Mouse (Mus musculus) naive thymus-derived CD4-positive, alpha-beta T cell, adult 2 months (primary cell): ENCODE measurements at regions not wholly inside any gene's neighbourhood (a gene's known extent, or its start where the extent isn't known, plus 50 kb on each side); places are given as distances from the start of the nearest gene placed in this dataset.

Experiments used
- DNase-seq: peaks from one replicate; pipeline ENCODE4 v3.0.0-alpha.2; 2011; ENCODE audit warnings: low read depth

DNA sequence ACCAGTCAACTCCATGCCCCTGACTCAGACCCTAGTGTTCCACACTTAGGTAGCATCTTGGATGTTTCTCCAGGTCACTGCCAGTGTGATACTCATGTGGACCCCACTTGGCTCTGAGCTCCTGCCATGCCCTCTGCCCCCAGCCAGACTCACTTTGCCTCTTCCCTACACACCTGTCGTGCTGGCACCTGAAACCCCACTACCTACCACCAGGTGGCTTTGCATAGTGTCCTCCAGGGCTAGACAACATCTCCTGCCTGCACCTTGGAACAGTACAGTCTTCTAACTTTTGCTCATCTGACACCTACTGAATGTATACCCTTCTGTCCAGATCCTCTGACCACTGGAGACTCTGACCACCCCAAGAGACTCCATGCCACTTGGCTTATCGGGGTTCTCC is 80.6 kb downstream of the Fam53a start:
- DNase-seq = no peak

DNA sequence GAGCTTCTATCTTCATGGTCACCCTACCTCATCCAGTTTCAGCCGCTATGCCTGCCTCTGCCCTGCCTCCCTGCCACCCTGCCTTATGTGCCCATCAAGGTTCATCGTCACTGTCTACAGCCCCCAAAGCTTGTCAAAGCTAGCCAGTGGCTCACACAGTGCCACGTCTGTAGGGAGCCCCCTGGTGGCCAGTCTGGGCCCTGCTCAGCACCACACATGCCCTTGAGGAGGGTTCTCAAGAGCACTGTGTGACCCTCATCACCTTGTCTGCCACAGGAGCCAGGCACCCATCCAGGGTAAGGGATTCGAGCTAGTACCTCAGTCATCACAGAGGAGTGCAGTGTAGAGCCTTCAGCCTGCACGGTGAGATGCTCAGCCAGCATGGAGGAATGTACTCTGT is 86.1 kb downstream of the Fam53a start:
- peak; percentile 81 for DNase-seq

DNA sequence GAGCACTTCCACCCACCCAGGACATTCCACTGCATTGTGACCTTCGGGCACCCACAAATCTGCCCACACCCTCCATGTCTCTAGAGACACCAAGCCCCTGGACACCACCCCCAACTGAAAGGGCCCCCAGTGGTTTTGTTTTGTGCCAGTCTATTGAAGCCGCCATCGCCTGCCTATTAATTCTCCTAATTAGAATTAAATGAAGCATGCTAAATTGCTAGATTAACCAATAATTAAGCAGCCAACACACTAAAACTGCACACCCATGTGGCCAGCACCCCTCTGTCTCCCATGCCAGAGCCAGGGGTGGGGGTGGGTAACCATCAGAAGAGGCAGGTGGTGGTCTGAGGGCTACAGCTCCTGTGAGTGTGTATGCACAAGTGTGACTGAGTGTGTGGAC is 86.8 kb downstream of the Fam53a start:
- no peak for DNase-seq

DNA sequence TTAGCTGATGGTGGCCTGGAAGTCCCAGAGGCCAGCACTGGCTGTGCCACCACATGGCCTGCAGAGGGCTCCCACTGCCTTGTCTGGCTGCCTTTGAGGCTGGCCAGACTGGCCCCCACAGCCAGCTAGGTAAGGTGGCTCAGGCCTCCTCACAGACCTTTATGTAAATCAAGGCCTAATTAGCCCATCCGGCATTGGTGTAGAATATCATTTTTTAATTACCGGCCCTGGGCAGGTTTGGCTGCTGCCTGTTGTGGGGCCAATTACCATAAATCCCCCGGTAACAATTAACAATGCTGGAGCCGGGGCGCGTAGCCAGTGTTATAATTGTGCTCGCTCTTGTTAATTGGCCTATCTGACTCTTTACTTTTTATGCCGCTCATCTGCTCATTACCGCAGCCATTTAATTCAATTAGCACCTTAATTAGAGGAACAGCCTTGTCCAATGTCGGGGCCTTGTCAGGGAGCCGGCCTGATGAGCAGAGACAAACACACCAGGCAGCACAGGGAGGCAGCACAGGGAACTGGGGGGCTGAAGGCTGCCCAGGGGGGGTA is 87.4 kb downstream of the Fam53a start:
- no peak for DNase-seq

DNA sequence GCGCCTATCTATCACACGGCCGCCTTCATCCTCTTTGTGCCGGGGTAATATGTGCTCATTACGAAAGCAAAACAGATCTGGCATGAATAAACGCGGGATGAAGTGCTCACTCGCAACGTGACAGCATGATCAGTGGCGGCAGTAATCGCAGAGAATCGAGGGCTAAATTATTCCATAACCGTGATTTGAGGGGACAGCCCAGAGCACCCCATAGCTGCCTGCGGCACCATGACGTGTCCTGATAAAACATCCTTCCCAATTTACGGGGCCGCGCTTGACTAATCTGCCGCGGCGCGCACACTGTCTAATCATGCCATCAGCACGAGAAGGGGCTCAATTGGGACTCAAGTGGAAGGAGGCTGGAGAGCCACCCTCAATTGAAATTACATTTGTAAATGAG is 89.2 kb downstream of the Fam53a start:
- DNase-seq = no peak

DNA sequence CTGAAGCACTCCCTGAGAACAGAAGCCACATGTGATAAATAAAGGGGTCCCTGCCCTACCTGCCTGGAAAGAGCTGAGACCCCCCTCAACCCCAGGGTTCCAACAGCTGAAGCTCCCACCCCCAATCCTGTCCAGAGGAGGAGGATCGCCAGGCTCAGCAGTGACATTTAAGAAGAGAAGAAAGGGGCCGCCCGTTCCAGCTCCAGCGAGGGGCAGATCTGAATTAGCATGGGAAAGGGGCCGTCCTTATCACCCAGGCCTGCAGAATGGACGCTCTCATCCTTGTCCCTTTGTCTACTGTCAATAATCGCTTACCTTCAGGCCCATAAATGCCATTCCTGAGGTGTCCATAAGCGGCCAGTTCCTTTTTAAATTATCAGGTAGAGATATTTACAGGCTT is 92.0 kb downstream of the Fam53a start:
- no peak for DNase-seq

DNA sequence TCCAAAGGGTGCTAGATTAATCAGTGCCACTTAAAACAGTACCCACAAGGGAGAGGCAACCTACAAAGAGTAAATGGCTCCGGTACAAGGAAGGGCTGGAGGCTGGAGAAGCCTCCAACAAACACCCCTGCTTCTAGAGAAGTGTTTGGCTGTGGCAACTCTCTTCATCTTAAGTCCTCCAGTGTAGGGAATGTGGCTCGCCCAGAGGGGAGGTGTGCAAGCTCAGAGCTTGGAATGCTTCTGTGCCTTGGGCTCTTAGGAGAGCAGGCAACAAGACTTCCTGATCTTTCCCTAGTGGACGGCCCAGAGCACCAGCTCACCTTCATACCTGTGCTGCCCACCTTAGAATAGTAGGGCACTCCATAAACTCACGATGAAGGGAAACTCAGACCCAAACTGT is 92.4 kb downstream of the Fam53a start:
- DNase-seq = no peak

DNA sequence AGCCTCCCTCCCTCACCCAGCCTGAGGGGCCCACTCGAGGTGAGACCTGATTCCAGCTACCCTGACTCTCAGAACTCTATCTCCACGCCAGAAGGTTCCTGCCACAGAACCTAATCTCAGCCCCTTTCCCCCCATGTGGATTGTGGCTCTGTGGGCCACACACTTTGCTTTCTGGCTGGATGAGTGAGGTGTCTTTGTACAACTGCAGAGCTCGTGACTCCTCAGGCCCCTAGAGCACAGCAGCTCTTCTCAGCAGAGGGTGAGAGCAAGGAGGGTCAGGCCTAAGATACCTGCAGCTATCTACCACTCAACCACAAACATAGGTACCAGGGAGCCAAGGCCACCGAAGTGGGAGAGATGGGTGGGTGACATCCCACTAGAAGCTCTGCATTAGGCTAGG is 93.2 kb downstream of the Fam53a start:
- DNase-seq = no peak

DNA sequence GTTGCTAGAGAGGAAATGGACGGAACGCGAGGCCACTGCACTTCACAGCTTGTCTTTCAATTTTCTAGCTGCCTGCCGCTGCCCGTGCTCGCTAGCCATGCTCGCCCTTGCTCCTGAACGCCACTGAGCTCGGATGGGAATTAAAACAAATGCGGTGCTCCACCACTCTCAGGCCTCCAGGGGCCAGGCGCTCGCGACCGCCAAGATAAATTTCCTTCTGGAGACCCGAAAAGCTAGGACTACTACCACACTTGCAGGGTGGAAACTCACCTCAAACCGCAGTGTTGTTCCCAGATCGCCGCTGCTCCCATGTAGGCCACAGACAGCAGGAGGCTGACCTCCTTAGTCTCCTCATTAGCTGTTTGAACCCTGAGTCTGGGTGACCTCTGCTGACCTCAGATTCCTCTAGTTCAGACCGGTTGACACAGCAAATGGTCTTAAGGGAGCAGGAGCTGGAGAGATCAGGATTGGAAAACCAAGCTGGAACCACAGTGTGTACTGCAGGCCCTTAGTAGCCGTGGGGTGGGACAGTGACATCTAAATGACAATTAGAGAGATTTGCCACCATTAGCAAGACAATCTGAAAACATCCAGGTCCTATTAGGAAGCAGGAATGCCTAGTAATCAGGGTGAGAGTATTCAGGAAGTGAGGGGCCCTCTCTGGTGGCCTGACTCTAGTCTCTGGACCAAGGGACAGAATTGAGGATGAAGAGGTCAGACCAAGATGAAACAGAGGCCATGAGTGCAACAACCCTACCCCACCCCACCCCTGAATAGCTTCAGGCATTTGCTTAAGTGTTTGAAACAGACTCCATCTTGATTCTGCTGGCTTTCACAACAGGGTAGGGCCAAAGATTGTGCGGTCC is 94.1 kb downstream of the Fam53a start:
- no peak for DNase-seq

DNA sequence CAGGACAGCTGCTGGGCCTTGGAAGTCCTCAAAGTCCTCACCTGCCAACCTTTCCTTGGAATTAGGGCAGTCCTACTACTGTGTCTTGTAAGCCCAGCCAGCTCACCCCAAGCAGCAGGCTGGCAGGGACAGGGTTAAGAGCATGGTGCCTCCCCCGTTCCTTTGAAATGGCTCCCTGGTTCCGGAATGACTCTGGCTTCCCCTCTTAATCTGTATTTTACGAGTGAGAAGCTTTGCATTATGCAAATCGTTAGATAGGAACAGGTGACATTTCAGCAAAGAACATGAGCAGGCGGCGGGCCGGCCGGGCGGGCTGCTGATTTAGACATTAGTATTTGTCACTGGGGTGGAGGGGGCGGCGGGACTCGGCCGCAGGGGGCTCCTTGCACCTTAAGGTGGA is 95.1 kb downstream of the Fam53a start:
- DNase-seq = no peak

DNA sequence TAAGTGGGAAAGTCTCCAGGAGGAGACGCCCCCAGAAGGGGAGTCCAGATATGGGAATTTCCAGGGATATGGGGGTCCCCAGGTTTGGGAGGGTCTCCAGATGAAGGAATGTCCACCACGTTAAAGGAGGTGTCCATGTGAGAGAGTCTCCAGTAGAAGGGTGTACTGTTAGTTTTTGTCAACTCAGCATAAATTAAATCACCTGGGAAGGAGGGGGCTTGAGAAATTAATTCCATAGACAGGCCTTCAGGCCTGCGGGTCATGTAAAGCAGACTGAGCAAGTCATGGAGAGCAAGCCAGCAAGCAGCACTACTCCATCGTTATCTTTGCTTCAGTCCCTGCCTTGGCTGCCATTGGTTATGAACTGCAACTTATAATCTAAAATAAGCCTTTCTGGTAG is 96.2 kb downstream of the Fam53a start:
- no peak for DNase-seq

DNA sequence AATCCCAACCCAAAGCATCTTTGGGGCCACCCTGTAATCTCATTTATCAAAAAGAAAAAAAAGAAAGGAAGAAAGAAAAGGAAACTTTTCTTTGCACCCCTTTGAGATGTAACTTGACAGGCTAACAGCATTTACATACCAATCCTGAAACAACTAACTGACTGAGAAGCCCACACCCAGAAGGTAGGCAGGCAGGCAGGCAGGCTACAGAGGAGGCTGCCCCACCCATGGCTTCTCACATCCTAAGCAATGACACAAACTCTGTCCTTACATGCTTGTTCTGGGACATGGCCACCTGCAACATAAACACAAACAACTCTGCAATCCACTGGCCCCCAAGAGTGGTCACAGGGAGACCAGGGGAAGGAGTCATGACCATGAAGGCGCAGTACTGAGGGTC is 97.5 kb upstream of the Nkx1-1 start:
- DNase-seq = no peak

DNA sequence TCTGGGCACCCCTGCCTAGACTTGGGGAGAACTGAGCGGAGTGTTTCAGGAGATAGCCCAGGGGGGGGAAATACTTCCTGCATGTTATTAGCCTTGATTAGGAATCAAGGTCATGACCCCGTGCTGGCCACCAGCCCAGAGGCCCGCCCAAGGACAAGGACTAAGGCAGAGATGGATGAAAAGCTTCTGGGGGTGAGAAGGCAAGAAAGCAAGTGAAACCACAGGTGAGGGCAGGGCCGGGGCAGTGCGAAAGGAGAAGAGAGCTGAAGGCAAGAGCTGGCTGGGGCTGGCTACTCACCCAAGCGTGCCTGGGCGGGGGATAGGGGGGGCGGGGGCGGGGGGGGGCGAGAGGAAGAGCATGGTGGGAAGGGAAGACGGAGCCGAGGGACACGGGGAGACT is 96.0 kb upstream of the Nkx1-1 start:
- no peak for DNase-seq

DNA sequence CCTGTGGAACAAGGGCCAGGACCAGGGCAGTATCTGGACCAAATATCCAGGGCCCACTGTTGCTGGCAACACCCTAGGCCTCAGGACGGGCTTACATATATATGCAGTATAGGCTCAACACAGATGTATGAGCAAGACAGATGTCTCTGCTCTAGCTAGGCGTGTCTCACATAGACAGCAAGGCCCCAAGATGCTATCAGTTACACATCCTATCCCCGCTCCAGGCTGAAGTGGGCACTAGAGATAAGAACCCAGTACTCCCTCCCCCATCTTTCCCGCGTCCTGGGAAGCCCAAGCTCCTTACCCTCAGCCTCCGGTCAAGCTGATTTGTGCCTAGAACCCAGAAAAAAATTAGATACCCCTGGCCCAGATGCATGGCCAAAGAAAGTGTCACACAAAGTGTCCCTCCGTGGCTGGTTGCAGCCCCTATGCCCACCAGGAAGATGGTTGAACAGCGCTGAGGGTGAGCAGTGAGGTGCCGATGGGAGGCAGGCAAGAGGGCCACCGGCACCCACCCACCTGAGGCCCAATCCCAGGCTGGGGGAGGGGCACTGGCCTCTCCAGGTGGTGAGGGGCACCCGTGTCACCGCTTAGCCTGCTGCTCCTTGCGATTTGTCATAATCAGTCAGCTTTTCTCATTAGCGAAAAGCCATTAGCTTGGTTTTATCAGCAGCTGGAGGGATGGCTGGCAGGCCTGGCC is 95.3 kb upstream of the Nkx1-1 start:
- no peak for DNase-seq

DNA sequence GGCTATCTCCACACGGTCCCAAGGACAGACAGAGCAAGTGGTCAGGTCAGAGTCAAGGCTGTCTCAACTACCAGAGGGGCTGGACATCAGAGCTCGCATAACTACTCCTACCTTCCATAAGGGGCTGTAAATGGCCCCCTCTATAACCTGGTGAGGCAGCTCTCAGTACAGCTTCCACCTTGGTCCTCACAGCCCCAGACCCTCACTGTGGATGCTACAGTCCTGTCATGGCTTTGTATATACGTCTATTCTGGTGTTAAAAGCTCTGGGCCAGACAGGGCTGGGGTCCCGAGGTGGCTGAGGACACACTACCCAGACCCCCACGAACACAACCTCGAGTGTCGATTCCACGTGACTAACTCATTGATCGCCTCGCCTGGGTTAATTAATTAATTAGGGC is 94.0 kb upstream of the Nkx1-1 start:
- no peak for DNase-seq

DNA sequence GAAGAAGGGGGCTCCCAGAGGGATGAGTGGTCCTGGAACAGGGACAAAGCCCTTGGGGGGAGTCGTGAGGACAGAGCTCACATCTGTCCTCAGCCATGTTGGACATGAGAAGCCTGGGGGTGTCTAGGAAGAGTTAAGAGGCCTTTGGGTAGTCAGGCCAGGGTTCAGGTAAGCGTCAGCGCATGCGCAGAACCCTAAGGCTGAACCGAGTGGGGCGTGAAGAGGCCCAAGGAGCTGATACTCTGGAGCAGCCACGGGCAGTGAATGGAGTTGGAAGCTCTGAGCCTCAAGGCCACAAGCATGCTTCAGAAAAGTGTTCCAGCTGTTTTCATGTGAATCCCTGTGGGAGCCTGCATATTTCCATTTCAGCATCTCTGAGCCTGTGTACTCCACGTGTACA is 93.5 kb upstream of the Nkx1-1 start:
- no peak for DNase-seq

DNA sequence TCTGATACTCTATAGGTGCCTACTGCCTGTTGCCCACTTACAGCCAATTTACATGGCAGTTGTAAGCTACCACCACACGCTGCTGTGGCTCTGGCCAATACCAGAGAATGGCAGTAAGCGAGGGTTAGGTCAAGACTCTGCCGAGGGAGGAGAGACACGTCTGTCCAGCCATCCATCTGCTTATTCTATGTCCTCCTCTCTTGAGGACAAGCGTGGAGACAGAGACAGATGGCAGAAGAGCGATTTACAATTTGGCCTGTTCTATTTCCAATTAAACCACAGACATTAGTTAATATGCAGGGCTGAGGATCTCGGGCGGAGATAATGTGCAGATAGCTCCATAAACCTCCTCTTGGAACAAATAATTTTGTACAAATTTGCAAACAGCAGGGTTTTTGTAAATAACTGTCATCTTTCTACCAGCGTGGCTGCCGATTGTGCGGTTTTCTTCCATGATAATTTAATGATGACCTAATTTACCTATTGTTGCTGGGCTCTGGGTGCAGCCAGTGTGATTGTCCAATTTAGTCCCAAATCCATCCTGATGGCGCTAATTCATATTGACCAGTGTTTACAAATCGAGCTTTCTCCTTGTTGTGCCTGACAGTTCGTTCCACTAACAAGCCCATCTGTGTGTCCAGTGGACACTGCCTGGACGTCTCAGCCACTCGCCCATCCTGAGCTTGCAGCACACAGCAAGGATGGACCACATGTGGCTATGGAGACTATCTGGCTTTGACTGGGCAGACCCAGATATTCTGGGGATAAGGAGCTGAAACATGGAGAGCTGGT is 88.4 kb upstream of the Nkx1-1 start:
- DNase-seq = no peak

DNA sequence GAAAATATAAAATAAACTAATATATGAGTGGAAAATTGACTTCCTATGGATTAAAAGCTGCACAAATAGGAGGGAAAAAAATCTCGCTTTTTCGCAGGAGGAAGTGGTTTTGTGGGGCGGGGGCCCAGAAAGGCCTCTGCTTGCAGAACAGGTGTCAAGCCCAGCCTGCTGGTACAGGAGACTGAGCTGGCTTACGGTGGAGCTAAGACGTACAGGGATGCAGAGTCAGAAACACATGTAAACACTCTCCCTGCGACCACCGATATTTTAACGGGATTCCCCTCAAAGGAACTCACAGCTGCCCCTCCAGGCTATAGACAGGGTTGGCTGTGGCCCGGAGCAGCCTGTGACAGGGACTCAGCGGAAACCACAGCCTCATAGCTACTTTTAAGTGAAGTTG is 87.1 kb upstream of the Nkx1-1 start:
- peak; percentile 68 for DNase-seq

DNA sequence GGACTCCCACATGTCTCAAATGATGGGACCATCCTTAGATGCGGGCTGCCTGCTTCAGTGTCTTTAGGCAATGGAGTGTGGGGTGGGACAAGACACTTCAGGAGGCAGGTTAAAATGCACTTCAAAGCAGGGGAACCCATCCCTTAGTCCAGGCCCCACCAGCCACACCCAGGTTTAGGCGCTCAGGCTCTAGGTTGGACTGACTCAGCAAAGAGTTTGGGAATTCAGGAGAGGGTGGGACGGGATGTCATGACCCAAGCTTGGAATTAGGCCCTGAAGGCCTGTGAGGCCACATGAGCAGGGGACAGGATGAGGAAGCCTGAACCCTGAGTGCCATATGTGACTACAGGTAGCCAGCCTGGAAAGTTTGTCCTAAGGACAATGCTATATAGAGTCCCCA is 85.6 kb upstream of the Nkx1-1 start:
- no peak for DNase-seq

DNA sequence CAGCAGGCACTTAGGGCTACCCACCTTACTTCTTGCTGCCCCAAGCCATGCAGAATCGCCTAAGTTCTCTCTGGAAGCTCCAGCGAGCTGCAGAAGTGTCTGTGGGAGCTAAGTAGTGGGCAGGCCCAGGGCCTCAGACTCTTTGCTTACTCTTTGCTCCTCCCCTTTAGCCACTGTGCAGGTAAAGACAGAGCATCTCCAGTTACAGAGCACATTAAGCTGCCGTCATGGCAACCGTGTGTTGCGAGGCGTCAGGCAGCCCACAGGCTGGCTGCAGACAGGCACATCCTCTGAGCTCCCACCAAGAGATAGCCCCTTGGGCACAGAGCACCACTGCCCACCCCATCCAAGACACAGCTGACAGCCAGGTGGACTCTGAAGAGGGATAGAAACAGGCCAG is 85.1 kb upstream of the Nkx1-1 start:
- no peak for DNase-seq

DNA sequence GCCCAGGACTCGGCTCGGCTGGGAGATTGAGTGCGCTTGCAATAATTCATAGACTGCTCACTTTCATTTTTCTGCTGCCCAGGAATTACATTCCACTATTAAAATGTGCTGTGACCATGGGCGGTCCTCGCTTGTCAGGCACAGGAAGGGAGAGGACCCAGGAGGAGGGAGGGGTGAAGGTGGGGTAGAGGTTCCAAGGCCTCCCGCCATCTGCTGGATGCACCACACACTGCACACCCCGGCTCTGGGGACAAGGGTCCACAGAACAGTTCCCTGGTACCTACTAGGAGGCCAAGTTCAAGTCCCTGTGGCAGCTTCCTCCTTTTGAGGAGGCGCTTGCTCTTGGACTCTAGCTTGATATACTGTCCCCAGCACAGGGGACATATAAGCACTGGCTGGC is 83.8 kb upstream of the Nkx1-1 start:
- no peak for DNase-seq

DNA sequence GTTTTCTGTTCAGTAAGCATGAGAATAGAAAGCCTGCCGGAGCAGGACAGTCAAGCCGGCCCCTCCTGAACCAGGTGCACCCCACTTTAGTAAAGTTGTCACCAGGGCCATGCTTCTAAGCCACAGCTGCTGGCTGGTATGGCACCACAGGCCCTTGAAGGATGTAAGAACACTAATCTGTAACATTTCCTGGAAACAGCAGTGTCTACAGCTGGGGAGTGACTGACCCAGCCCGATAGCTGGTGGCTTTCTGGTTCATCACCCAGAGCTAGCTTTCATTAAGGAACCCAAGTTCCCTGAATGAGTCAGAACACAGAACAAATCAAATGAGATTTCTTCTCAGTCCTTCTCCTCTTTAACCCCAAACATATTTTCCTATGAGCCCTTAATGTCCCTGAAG is 82.4 kb upstream of the Nkx1-1 start:
- DNase-seq = no peak
